Mouse (Mus musculus): ENCODE results near the gene Zfp263. TPM values are rescaled to one million over a fixed set of nuclear protein-coding genes. Genes with fewer than 3 reads are reported as not detected.

The Zfp263 gene
- polyA plus RNA-seq (2014; fragmentation: Illumina TruSeq; extraction: RNeasy Lipid Tissue Mini Kit (QIAGEN cat#74804); ENCODE audit: low read depth, low replicate concordance), result 48.4 TPM

DNA sequence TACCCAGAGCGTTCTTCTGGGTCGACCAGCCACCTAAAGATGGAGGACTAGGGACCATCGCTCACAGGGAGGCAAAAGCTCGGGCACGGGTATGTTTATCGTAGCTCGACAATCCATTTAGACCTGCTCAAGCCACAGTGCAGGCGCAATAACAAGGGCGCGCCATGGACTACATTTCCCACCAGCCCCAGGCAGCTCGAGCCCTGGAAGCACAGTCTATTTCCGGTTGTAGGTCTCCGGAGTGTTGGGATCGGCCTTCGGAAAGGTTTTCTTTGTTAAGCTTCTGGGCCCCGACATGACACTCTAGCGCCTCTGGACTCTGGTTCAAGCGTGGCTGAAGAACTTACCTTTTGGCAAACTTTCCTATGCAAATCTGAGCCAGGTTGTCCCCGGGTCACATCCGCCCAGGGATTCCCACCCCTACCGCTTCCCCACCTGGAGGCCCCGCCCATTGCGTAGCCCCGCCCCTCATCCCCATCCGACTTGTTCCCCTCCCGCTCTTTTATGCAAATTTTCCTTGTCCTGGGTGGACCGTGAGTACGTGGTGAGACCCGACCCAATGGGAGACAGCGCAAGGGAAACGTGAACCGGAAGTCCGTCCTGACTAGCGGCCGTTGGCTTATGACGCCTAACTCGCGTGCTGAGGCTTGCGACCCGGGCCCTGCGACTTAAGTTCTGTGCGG is at the start of gene Zfp263:
TSS of gene Zfp263 (plus strand) at position 591 of the 683 bp plus-strand sequence.

GRCm38 (mm10) chr16:3717980-3718379 is 25.9 kb upstream of the Zfp263 start, which contains the start of gene Mefv:
TSS of gene Mefv (minus strand) at chr16:3718097.

Other genes with a start within 250 kb of the Zfp263 start
- gene Olfr161, start 153.1 kb upstream of the Zfp263 start, polyA plus RNA-seq (2014; fragmentation: Illumina TruSeq; extraction: RNeasy Lipid Tissue Mini Kit (QIAGEN cat#74804); ENCODE audit: low read depth, low replicate concordance), result 0.85 TPM
- not detected for gene Mefv, start 26.0 kb upstream of the Zfp263 start, polyA plus RNA-seq (2014; fragmentation: Illumina TruSeq; extraction: RNeasy Lipid Tissue Mini Kit (QIAGEN cat#74804); ENCODE audit: low read depth, low replicate concordance)
- not detected for gene Olfr15, start 86.8 kb downstream of the Zfp263 start, polyA plus RNA-seq (2014; fragmentation: Illumina TruSeq; extraction: RNeasy Lipid Tissue Mini Kit (QIAGEN cat#74804); ENCODE audit: low read depth, low replicate concordance)
- 3.1 TPM for gene Zfp174, start 103.2 kb downstream of the Zfp263 start, polyA plus RNA-seq (2014; fragmentation: Illumina TruSeq; extraction: RNeasy Lipid Tissue Mini Kit (QIAGEN cat#74804); ENCODE audit: low read depth, low replicate concordance)
- gene Naa60, start 128.3 kb downstream of the Zfp263 start, polyA plus RNA-seq (2014; fragmentation: Illumina TruSeq; extraction: RNeasy Lipid Tissue Mini Kit (QIAGEN cat#74804); ENCODE audit: low read depth, low replicate concordance), result 169 TPM
- 108 TPM for gene Zfp597, start 140.5 kb downstream of the Zfp263 start, polyA plus RNA-seq (2014; fragmentation: Illumina TruSeq; extraction: RNeasy Lipid Tissue Mini Kit (QIAGEN cat#74804); ENCODE audit: low read depth, low replicate concordance)
- gene Gm20695, start 140.6 kb downstream of the Zfp263 start, polyA plus RNA-seq (2014; fragmentation: Illumina TruSeq; extraction: RNeasy Lipid Tissue Mini Kit (QIAGEN cat#74804); ENCODE audit: low read depth, low replicate concordance), result 0.74 TPM
- gene 1700037C18Rik, start 164.6 kb downstream of the Zfp263 start, polyA plus RNA-seq (2014; fragmentation: Illumina TruSeq; extraction: RNeasy Lipid Tissue Mini Kit (QIAGEN cat#74804); ENCODE audit: low read depth, low replicate concordance), result 25.3 TPM
- 106 TPM for gene Cluap1, start 164.7 kb downstream of the Zfp263 start, polyA plus RNA-seq (2014; fragmentation: Illumina TruSeq; extraction: RNeasy Lipid Tissue Mini Kit (QIAGEN cat#74804); ENCODE audit: low read depth, low replicate concordance)
- gene Nlrc3, start 232.5 kb downstream of the Zfp263 start, polyA plus RNA-seq (2014; fragmentation: Illumina TruSeq; extraction: RNeasy Lipid Tissue Mini Kit (QIAGEN cat#74804); ENCODE audit: low read depth, low replicate concordance), result 0.24 TPM